Mouse (Mus musculus) E14TG2a.4 (cell line): ENCODE data around the gene 2410004P03Rik.

Experiments used
- CTCF ChIP-seq: conservative IDR thresholded peaks from 2 replicates; pipeline ENCODE4 v1.5.1; 2014; ENCODE audit warnings: low read length
- POU5F1 ChIP-seq: IDR thresholded peaks from 2 replicates; pipeline ENCODE4 v1.6.1; 2014; ENCODE audit warnings: low read length, borderline replicate concordance

DNA sequence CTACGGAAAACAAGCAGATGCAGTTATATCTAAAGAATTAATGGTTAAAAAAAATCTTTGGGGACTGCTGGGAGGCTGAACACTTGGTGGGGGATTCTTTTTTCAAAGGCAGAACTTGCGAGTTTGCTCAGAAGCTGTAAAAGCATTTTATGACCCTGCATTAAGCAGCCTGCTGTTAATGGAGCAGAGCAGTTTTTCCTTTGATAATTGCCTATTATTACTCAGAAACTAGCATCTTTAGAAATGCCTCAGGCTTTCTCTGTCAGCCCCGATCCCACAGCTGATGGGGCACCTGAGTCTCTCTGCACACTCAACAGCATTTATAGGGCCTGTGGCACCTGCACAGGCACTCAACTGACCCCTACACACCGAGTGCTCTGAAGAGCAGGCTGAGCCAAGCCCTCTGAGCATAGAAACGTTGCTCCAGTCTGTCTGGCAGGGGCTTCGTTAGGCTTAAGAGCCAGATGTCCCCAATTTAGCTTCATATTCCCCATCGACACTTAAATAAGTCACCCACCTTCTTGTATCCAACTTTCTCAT lies 49.7 kb upstream of the 2410004P03Rik start:
- TF ChIP-seq CTCF (no peak), POU5F1 (no peak)
